Mouse (Mus musculus): Measurements from ENCODE around the gene Rabgap1l. TPM values are rescaled to one million over a fixed set of nuclear protein-coding genes. Genes with fewer than 3 reads are reported as not detected.

Rabgap1l gene
- polyA plus RNA-seq, 1 experiment from 2014 or later: 69.3 TPM

DNA sequence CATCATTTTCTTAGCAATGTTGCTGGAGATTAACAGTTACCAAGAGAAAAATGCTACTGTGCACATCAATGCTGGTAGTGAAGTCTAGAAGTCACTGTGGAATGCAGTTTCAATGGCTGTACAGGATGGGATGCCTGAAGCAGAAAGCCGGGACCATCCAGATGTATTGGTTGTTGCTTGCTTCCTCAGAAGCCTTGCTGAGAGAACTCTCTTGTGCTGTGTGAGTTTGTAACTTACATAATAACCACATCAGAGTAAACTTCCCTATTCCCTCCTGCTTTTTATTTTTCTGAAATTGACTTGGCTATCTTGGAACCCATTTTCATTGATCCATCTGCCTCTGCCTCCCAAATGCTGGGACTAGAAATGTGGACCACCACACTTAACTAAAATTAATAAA lies 383.9 kb downstream of the Rabgap1l start:
- Histone ChIP-seq H3K27ac (ENCODE audit: low read depth, low read length) (peak overlapping the region; percentile 49; the same call in 1 of the 2 replicates), H3K4me3 (ENCODE audit: low read depth, low read length) (no peak overlapping the region), H3K27me3 (replicated peaks; ENCODE audit: control insufficient read depth, insufficient read depth, low read length) (no peaks in the 10 kb centered on the region), H3K4me1 (replicated peaks; ENCODE audit: control insufficient read depth, insufficient read depth, low read length) (peaks cover 4% of the 10 kb centered on the region; the same call in 1 of the 2 replicates), H3K4me2 (no peak overlapping the region), H3K9me3 (ENCODE audit: control insufficient read depth, low read length) (no peaks in the 10 kb centered on the region), H3K9ac (ENCODE audit: low read depth, low read length) (no peak overlapping the region), H3K36me3 (ENCODE audit: control insufficient read depth, insufficient read depth, low read length) (no peaks in the 10 kb centered on the region)
- no peak for DNase-seq (ENCODE audit: low spot score)
- no peak for ATAC-seq (replicated peaks; ENCODE audit: low FRiP score)
- 73% methylated on average over 1 of the region's 1 CpGs for WGBS

DNA sequence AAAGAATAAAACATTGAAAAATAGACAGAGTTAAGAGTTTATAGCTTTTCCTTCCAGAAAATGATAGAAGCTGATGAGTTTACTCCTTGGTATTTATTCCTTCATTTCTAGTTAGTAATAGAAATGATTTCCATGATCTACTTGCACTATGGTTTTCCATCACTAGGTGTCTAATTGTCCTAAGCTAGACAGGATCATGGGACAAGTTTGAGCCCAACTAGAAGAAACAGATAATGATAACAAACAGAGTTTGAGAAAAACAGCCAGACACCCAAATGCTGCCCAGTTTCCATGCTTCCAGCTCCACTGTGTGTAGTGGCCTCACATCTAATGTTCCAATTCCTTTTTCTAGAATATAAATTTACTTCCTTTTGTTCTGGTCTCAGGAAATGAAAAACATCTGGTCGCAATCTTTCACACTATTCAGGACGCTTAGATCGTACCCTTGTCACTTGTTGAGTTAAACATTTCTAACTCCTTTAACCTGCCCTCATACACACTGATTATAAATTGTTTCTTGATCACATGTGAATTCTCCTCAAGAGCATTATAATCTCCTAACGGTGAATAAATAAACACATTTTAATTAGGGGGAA lies 384.6 kb downstream of the Rabgap1l start:
- DNase-seq (ENCODE audit: low spot score) (no peak), ATAC-seq (replicated peaks; ENCODE audit: low FRiP score) (no peak)
- WGBS: 72% methylated on average over 4 of the region's 4 CpGs
- Histone ChIP-seq H3K36me3 (ENCODE audit: control insufficient read depth, insufficient read depth, low read length) (no peaks in the 10 kb centered on the region), H3K9me3 (ENCODE audit: control insufficient read depth, low read length) (no peaks in the 10 kb centered on the region), H3K4me3 (ENCODE audit: low read depth, low read length) (no peak overlapping the region), H3K27me3 (replicated peaks; ENCODE audit: control insufficient read depth, insufficient read depth, low read length) (no peaks in the 10 kb centered on the region), H3K27ac (ENCODE audit: low read depth, low read length) (no peak overlapping the region), H3K9ac (ENCODE audit: low read depth, low read length) (no peak overlapping the region), H3K4me2 (no peak overlapping the region), H3K4me1 (replicated peaks; ENCODE audit: control insufficient read depth, insufficient read depth, low read length) (peaks cover 4% of the 10 kb centered on the region; the same call in 1 of the 2 replicates)

DNA sequence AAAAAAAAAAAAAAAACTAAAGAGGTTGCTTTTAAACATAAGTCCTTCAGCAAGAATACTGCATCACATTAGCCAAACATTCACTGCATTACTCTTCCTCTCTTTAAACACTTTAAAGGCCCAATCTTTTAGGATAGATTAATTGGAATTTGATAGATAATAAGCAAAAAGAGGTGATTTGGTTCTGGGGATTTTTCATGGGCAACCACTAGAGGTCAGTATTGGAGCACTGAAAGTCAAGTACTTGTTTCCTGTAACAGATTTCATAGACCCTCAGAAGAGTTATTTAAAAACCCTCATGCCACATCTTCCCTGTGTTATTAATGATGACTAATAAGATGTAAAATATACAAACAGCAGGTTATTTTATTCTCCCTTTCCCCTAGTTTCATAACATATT lies 393.6 kb downstream of the Rabgap1l start:
- no peak overlapping the region for H3K9ac ChIP-seq (ENCODE audit: low read depth, low read length)
- H3K9me3 ChIP-seq (ENCODE audit: control insufficient read depth, low read length): no peaks in the 10 kb centered on the region
- DNase-seq (ENCODE audit: low spot score) (no peak), ATAC-seq (replicated peaks; ENCODE audit: low FRiP score) (no peak)
- no peak overlapping the region for H3K27ac ChIP-seq (ENCODE audit: low read depth, low read length)
- H3K4me1 ChIP-seq (replicated peaks; ENCODE audit: control insufficient read depth, insufficient read depth, low read length): no peaks in the 10 kb centered on the region
- no peak overlapping the region for H3K4me3 ChIP-seq (ENCODE audit: low read depth, low read length)
- H3K27me3 ChIP-seq (replicated peaks; ENCODE audit: control insufficient read depth, insufficient read depth, low read length): no peaks in the 10 kb centered on the region
- no peak overlapping the region for H3K4me2 ChIP-seq
- no peaks in the 10 kb centered on the region for H3K36me3 ChIP-seq (ENCODE audit: control insufficient read depth, insufficient read depth, low read length)

DNA sequence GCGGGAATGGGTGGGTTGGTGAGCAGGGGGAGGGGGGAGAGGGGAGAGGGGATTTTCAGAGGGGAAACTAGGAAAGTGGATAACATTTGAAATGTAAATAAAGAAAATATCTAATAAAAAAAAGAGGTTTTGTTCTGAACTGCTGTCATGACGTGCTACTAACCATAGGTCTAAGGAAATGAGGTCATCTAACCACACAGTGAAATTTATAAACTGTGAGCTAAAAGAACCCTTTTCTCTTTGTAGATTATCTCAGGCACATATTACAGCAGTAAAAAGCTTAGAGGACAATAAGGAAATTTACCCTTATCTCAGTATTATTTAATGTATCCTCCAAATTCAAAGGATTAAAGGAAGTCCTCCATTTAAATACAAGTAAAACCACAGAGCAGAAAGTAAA lies 396.0 kb downstream of the Rabgap1l start:
- no peak overlapping the region for H3K4me3 ChIP-seq (ENCODE audit: low read depth, low read length)
- H3K27ac ChIP-seq (ENCODE audit: low read depth, low read length): no peak overlapping the region
- H3K27me3 ChIP-seq (replicated peaks; ENCODE audit: control insufficient read depth, insufficient read depth, low read length): no peaks in the 10 kb centered on the region
- no peak overlapping the region for H3K9ac ChIP-seq (ENCODE audit: low read depth, low read length)
- H3K4me1 ChIP-seq (replicated peaks; ENCODE audit: control insufficient read depth, insufficient read depth, low read length): no peaks in the 10 kb centered on the region
- H3K36me3 ChIP-seq (ENCODE audit: control insufficient read depth, insufficient read depth, low read length): no peaks in the 10 kb centered on the region
- H3K4me2 ChIP-seq: no peak overlapping the region
- no peaks in the 10 kb centered on the region for H3K9me3 ChIP-seq (ENCODE audit: control insufficient read depth, low read length)
- WGBS: 61% methylated on average over 2 of the region's 2 CpGs
- ATAC-seq (replicated peaks; ENCODE audit: low FRiP score): no peak
- no peak for DNase-seq (ENCODE audit: low spot score)

DNA sequence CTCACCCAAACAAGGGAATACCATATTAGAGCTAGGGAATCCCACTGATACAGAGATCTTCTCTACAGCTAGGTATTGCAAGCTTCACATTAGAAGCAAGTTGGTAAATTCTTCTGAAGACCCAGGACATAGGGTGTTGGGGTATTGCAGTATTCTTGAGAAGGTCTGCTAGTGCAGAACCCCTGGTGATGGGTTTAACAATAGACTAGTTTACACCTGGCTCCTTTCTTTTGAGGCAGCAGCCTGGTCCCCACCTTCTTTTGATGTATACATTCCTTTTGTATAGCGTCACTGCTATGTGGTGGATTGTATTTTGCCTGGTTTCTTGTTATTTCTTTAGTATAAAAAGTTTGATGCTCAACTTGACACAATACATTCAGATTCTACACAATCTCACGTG lies 405.6 kb downstream of the Rabgap1l start:
- 74% methylated on average over 2 of the region's 2 CpGs for WGBS

DNA sequence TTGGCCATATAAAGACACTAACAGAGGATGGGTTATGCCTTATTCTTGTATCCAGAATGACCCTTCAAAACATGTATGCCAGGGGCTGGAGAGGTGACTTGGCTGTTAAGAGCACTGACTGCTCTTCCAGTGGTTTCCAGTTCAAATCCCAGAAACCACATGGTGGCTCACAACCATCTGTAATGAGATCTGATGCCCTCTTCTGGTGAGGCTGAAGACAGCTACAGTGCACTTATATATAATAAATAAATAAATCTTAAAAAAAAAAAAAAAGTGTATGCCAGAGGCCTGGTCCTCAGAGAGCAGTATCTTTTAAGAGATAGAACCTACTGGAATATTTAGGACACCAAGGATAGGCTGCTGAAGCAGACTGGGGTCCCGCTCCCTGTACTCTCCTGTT lies 414.6 kb downstream of the Rabgap1l start:
- H3K27ac ChIP-seq (ENCODE audit: low read depth, low read length): no peak overlapping the region
- no peaks in the 10 kb centered on the region for H3K27me3 ChIP-seq (replicated peaks; ENCODE audit: control insufficient read depth, insufficient read depth, low read length)
- no peaks in the 10 kb centered on the region for H3K4me1 ChIP-seq (replicated peaks; ENCODE audit: control insufficient read depth, insufficient read depth, low read length)
- H3K36me3 ChIP-seq (ENCODE audit: control insufficient read depth, insufficient read depth, low read length): no peaks in the 10 kb centered on the region
- no peak for DNase-seq (ENCODE audit: low spot score)
- H3K9me3 ChIP-seq (ENCODE audit: control insufficient read depth, low read length): no peaks in the 10 kb centered on the region
- 96% methylated on average over 1 of the region's 1 CpGs for WGBS
- H3K4me3 ChIP-seq (ENCODE audit: low read depth, low read length): no peak overlapping the region
- no peak for ATAC-seq (replicated peaks; ENCODE audit: low FRiP score)
- H3K9ac ChIP-seq (ENCODE audit: low read depth, low read length): no peak overlapping the region
- no peak overlapping the region for H3K4me2 ChIP-seq

More for the DNA sequence above, 405.6 kb downstream of the Rabgap1l start:
- DNase-seq (ENCODE audit: low spot score): no peak
- Histone ChIP-seq H3K9me3 (ENCODE audit: control insufficient read depth, low read length) (no peaks in the 10 kb centered on the region), H3K27me3 (replicated peaks; ENCODE audit: control insufficient read depth, insufficient read depth, low read length) (no peaks in the 10 kb centered on the region), H3K4me2 (no peak overlapping the region), H3K4me1 (replicated peaks; ENCODE audit: control insufficient read depth, insufficient read depth, low read length) (no peaks in the 10 kb centered on the region), H3K27ac (ENCODE audit: low read depth, low read length) (no peak overlapping the region), H3K4me3 (ENCODE audit: low read depth, low read length) (no peak overlapping the region), H3K36me3 (ENCODE audit: control insufficient read depth, insufficient read depth, low read length) (no peaks in the 10 kb centered on the region), H3K9ac (ENCODE audit: low read depth, low read length) (no peak overlapping the region)
- ATAC-seq (replicated peaks; ENCODE audit: low FRiP score): no peak

DNA sequence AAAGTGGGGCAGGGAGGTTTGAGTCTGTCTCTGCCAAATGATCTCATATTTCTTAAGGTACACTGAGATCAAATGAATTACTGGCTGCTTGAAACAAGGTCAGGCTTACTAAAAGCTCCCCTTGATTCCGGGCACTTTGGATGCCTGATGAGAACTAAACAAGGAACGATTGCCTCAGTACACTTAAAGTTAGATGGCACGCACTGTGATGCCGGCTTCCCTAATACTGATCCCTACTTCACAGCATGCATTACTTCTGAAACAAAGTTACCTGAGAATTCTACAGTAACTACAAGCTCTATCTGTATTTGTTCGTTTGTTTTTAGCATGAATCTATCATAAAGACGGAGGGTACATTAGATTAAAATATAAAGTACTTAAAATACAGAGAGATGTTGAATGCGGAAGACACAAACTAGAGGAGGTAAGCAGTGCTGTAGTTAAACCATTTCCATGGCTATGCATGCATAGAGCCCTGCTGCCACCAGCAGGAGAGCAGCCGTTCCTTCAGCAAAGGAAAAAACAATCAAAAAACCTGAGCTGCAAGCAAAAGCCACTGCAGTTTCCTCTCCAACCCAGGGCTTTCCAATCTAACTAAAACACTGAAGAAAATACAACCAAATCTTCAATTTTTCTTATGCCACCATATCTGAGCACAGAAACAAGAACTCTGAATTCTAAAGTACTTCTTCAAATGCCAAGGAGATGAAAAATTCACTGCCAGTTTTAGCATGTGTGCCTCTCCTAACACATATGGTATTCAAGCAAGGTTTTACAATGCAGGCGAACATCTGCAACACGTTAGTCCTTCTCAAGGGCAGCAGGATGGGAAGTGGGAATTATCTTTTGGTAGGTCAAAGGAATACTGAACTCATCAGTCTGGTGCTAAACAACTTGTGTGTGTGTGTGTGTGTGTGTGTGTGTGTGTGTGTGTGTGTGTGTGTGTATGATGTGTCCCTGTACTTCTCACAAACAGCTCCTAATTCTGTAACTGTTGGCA lies 415.4 kb downstream of the Rabgap1l start:
- DNase-seq (ENCODE audit: low spot score) (no peak), ATAC-seq (replicated peaks; ENCODE audit: low FRiP score) (0 out of 2 replicates have a peak, but pooled peaks have one; percentile 43)
- no peaks in the 10 kb centered on the region for H3K27me3 ChIP-seq (replicated peaks; ENCODE audit: control insufficient read depth, insufficient read depth, low read length)
- no peaks in the 10 kb centered on the region for H3K9me3 ChIP-seq (ENCODE audit: control insufficient read depth, low read length)
- H3K4me3 ChIP-seq (ENCODE audit: low read depth, low read length): no peak overlapping the region
- no peaks in the 10 kb centered on the region for H3K36me3 ChIP-seq (ENCODE audit: control insufficient read depth, insufficient read depth, low read length)
- H3K27ac ChIP-seq (ENCODE audit: low read depth, low read length): no peak overlapping the region
- H3K4me1 ChIP-seq (replicated peaks; ENCODE audit: control insufficient read depth, insufficient read depth, low read length): no peaks in the 10 kb centered on the region
- no peak overlapping the region for H3K4me2 ChIP-seq
- no peak overlapping the region for H3K9ac ChIP-seq (ENCODE audit: low read depth, low read length)
- WGBS: 64% methylated on average over 10 of the region's 10 CpGs

DNA sequence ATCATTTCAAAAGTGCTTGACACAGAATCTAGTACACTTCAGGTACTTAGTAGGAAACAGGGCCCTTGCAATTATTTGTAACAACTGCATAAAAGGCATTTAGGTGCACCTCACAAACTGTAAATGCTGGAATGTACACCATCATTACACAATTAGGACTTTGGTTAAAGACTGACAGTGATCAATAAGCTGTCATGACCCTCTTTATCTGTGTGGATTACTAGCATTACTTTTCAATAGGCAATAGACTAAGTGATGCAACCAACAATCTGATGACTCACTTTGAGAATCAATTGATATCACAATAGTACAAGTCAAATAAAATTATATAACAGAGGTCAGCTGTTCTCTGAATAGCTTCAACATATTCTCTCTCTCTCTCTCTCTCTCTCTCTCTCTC lies 418.5 kb downstream of the Rabgap1l start:
- ATAC-seq (replicated peaks; ENCODE audit: low FRiP score): no peak
- Histone ChIP-seq H3K36me3 (ENCODE audit: control insufficient read depth, insufficient read depth, low read length) (no peaks in the 10 kb centered on the region), H3K27me3 (replicated peaks; ENCODE audit: control insufficient read depth, insufficient read depth, low read length) (no peaks in the 10 kb centered on the region), H3K4me1 (replicated peaks; ENCODE audit: control insufficient read depth, insufficient read depth, low read length) (no peaks in the 10 kb centered on the region), H3K4me3 (ENCODE audit: low read depth, low read length) (no peak overlapping the region), H3K27ac (ENCODE audit: low read depth, low read length) (no peak overlapping the region), H3K4me2 (no peak overlapping the region), H3K9me3 (ENCODE audit: control insufficient read depth, low read length) (no peaks in the 10 kb centered on the region), H3K9ac (ENCODE audit: low read depth, low read length) (no peak overlapping the region)
- DNase-seq (ENCODE audit: low spot score): no peak

All from liver, embryonic 11.5 days (tissue).